Mouse (Mus musculus): ENCODE data around the gene AA467197.

DNA sequence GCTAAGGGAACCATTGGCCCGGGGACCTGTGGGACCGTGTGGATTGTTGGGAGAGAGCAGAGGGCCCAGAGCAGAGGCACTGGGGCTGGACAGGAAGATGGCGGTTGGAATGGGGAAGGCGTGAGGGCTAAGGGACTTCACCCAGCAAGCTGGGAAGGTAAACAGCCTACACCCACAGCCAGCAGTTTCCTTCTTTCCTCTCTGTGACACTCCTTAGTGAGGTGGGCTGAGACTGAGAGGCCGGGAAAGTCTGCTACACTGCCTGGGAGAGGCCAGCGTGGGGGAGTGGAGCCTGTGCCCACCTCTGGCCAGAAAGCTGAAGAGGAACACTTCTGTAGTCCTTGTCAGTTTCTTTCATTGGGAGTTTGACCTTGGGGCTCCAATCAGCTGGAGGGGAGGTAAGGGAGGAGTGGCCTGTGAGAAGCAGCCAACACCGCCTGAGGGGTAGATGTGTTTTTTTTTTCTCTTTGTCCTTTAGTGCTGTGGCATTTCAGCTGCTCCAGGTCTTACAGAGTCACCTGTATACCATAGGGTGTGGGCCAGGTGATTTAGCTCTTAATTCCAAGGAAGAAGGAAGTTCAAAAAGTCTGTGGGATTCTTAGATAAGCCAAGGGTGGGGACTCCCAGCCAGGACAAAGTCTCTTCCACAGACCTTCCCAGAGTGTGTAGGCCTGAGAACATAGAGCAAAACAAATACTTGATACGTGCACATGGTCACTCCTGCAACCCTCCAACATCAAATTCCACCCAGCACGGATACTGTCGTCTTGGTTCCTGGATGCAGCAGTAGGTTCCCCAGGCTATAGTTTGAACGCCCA lies 21.1 kb downstream of the AA467197 start:
- no peak for TF ChIP-seq POLR2A (IDR thresholded peaks at IDR 0.05; ENCODE audit: control insufficient read depth, extremely low read depth, insufficient read depth, low read length, poor library complexity)
- TF ChIP-seq CTCF (IDR thresholded peaks at IDR 0.05; ENCODE audit: borderline replicate concordance, control insufficient read depth, extremely low read depth, insufficient read depth, low read length, poor library complexity) = no peak
